Mouse (Mus musculus): ENCODE results near the gene Bckdha. TPM values are rescaled to one million over a fixed set of nuclear protein-coding genes. Genes with fewer than 3 reads are reported as not detected.

The Bckdha gene
- polyA plus RNA-seq, 1 experiment from 2014 or later, result 32.9 TPM

DNA sequence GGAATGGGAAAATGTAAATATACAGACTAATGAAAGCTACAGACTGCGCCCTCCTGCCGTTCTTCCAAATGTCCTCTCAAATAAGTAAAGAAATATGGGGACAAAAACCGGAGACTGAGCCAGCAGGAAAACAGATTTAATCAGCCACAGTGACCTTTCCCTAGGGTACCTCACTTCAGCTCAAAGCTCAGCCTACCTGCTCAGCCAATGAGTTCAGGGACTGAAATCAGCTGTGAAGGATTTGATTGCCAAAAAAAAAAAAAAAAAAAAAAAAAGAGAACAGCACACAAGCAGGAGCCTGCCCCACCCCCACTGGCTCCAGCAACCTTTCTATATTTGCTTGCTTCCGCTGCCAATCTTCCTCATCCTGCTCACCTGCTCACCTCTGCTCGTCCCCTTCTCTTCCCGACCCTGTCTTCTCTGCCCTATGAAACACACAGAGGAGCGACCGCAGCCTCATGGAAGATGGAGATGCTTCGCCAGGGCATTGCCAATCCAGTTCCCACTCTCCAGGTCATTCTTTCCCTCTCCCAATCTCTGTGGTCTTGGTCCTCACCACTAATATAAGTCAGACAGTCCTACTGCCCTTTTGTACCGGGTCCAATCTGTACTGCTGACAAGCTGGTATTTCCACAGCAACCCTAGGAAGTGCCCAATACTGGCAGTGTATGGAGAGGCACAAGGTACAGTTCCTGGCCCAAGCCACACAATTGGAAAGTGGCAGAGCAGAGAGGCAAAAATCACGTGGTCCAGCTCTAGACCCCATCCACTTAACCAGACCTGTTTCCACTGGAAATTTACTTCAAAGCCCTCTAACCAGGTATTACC, 3.0 kb downstream of the Bckdha start:
- Histone ChIP-seq H3K9me3 (ENCODE audit: control insufficient read depth, low read length) (no peaks in the 10 kb centered on the region), H3K9ac (ENCODE audit: low read depth, low read length) (no peak overlapping the region), H3K4me3 (ENCODE audit: low read depth, low read length) (no peak overlapping the region), H3K4me1 (replicated peaks; ENCODE audit: control insufficient read depth, insufficient read depth, low read length) (0 out of 2 replicates have a peak, but pooled peaks cover 3% of the 10 kb centered on the region), H3K4me2 (replicated peaks; ENCODE audit: low read depth, low read length) (no peak overlapping the region), H3K27ac (ENCODE audit: low read depth, low read length) (no peak overlapping the region), H3K27me3 (ENCODE audit: control insufficient read depth, insufficient read depth, low read length) (no peaks in the 10 kb centered on the region), H3K36me3 (ENCODE audit: control insufficient read depth, insufficient read depth, low read length) (no peaks in the 10 kb centered on the region)
- DNase-seq (ENCODE audit: low spot score) (no peak), ATAC-seq (ENCODE audit: low FRiP score) (no peak)
- WGBS, result 78% methylated on average over 11 of the region's 11 CpGs

DNA sequence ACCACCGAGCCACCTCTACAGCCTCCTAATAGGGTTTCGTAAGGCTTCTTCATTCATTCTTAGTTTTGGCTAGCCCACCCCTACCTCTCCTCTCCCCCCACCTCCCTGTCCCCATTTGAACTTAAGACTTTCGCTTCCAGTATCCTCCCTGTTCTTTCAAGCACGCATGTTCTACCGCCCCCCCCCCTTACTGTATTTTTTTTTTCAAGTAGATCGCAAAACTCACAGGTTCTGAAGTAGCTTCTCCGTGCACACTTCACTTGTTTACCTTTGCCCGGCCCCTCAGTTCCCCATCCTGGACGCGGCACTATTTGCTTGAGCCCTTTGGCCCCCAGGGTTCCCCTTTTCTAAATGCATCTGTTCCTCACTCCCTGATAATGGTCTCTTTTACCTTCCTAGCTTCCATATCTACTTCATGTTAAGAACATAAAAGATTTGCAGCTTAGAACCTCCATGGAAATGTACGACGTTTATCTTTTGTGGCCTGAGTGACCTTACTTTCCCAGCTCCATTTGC, 6.5 kb downstream of the Bckdha start:
- 92% methylated on average over 11 of the region's 12 CpGs for WGBS
- H3K4me2 ChIP-seq (replicated peaks; ENCODE audit: low read depth, low read length), result no peak overlapping the region
- no peak overlapping the region for H3K9ac ChIP-seq (ENCODE audit: low read depth, low read length)
- H3K27me3 ChIP-seq (ENCODE audit: control insufficient read depth, insufficient read depth, low read length), result no peaks in the 10 kb centered on the region
- DNase-seq (ENCODE audit: low spot score), result no peak
- no peaks in the 10 kb centered on the region for H3K36me3 ChIP-seq (ENCODE audit: control insufficient read depth, insufficient read depth, low read length)
- H3K9me3 ChIP-seq (ENCODE audit: control insufficient read depth, low read length), result no peaks in the 10 kb centered on the region
- H3K27ac ChIP-seq (ENCODE audit: low read depth, low read length), result no peak overlapping the region
- no peak for ATAC-seq (ENCODE audit: low FRiP score)
- no peaks in the 10 kb centered on the region for H3K4me1 ChIP-seq (replicated peaks; ENCODE audit: control insufficient read depth, insufficient read depth, low read length)
- no peak overlapping the region for H3K4me3 ChIP-seq (ENCODE audit: low read depth, low read length)

GRCm38 (mm10) chr7:25651281-25651680, 7.5 kb downstream of the Bckdha start:
- Histone ChIP-seq H3K9ac (ENCODE audit: low read depth, low read length) (no peak overlapping the region), H3K9me3 (ENCODE audit: control insufficient read depth, low read length) (no peaks in the 10 kb centered on the region)
- 93% methylated on average over 8 of the region's 8 CpGs for WGBS

DNA sequence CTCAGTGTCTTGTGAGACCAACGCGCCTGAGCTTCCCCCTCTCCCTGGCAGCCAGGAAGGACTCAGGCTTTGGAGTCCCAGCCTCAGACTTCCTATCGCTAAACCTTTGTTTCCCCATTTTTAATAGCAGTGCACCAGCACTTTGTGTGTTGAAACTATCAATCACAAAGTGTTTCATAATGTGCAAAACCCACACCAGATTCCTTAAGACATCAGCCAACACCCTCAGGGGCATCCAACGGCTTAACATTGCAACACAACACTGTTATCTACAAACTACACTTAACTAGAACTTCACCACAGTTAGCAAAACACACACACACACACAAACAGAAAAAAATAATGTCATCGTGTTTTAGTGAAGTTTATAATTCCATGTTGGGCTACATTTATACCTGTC, 8.9 kb downstream of the Bckdha start:
- Histone ChIP-seq H3K4me3 (ENCODE audit: low read depth, low read length) (no peak overlapping the region), H3K4me2 (replicated peaks; ENCODE audit: low read depth, low read length) (no peak overlapping the region), H3K9me3 (ENCODE audit: control insufficient read depth, low read length) (no peaks in the 10 kb centered on the region), H3K27ac (ENCODE audit: low read depth, low read length) (no peak overlapping the region), H3K9ac (ENCODE audit: low read depth, low read length) (no peak overlapping the region), H3K4me1 (replicated peaks; ENCODE audit: control insufficient read depth, insufficient read depth, low read length) (no peaks in the 10 kb centered on the region), H3K36me3 (ENCODE audit: control insufficient read depth, insufficient read depth, low read length) (no peaks in the 10 kb centered on the region), H3K27me3 (ENCODE audit: control insufficient read depth, insufficient read depth, low read length) (no peaks in the 10 kb centered on the region)
- ATAC-seq (ENCODE audit: low FRiP score), result no peak
- no peak for DNase-seq (ENCODE audit: low spot score)
- 76% methylated on average over 5 of the region's 5 CpGs for WGBS

More at GRCm38 (mm10) chr7:25651281-25651680, 7.5 kb downstream of the Bckdha start:
- Histone ChIP-seq H3K4me3 (ENCODE audit: low read depth, low read length) (no peak overlapping the region), H3K27ac (ENCODE audit: low read depth, low read length) (no peak overlapping the region), H3K4me1 (replicated peaks; ENCODE audit: control insufficient read depth, insufficient read depth, low read length) (no peaks in the 10 kb centered on the region), H3K4me2 (replicated peaks; ENCODE audit: low read depth, low read length) (no peak overlapping the region), H3K27me3 (ENCODE audit: control insufficient read depth, insufficient read depth, low read length) (no peaks in the 10 kb centered on the region), H3K36me3 (ENCODE audit: control insufficient read depth, insufficient read depth, low read length) (no peaks in the 10 kb centered on the region)
- DNase-seq (ENCODE audit: low spot score) (no peak), ATAC-seq (ENCODE audit: low FRiP score) (no peak)

GRCm38 (mm10) chr7:25647574-25648123, 11.1 kb downstream of the Bckdha start:
- H3K4me3 ChIP-seq (ENCODE audit: low read depth, low read length), result no peak overlapping the region
- H3K9ac ChIP-seq (ENCODE audit: low read depth, low read length), result no peak overlapping the region
- DNase-seq (ENCODE audit: low spot score), result no peak
- H3K4me1 ChIP-seq (replicated peaks; ENCODE audit: control insufficient read depth, insufficient read depth, low read length), result no peaks in the 10 kb centered on the region
- H3K27me3 ChIP-seq (ENCODE audit: control insufficient read depth, insufficient read depth, low read length), result no peaks in the 10 kb centered on the region
- H3K9me3 ChIP-seq (ENCODE audit: control insufficient read depth, low read length), result no peaks in the 10 kb centered on the region
- H3K27ac ChIP-seq (ENCODE audit: low read depth, low read length), result no peak overlapping the region
- 64% methylated on average over 5 of the region's 5 CpGs for WGBS
- ATAC-seq (ENCODE audit: low FRiP score), result no peak
- no peak overlapping the region for H3K4me2 ChIP-seq (replicated peaks; ENCODE audit: low read depth, low read length)
- H3K36me3 ChIP-seq (ENCODE audit: control insufficient read depth, insufficient read depth, low read length), result no peaks in the 10 kb centered on the region

GRCm38 (mm10) chr7:25645074-25645473, 13.7 kb downstream of the Bckdha start:
- Histone ChIP-seq H3K27me3 (ENCODE audit: control insufficient read depth, insufficient read depth, low read length) (no peaks in the 10 kb centered on the region), H3K4me3 (ENCODE audit: low read depth, low read length) (no peak overlapping the region), H3K4me1 (replicated peaks; ENCODE audit: control insufficient read depth, insufficient read depth, low read length) (no peaks in the 10 kb centered on the region), H3K4me2 (replicated peaks; ENCODE audit: low read depth, low read length) (no peak overlapping the region), H3K9ac (ENCODE audit: low read depth, low read length) (no peak overlapping the region), H3K9me3 (ENCODE audit: control insufficient read depth, low read length) (no peaks in the 10 kb centered on the region), H3K36me3 (ENCODE audit: control insufficient read depth, insufficient read depth, low read length) (no peaks in the 10 kb centered on the region), H3K27ac (ENCODE audit: low read depth, low read length) (no peak overlapping the region)
- 61% methylated on average over 14 of the region's 14 CpGs for WGBS
- no peak for ATAC-seq (ENCODE audit: low FRiP score)
- no peak for DNase-seq (ENCODE audit: low spot score)

GRCm38 (mm10) chr7:25644631-25645030, 14.2 kb downstream of the Bckdha start:
- Histone ChIP-seq H3K27ac (ENCODE audit: low read depth, low read length) (no peak overlapping the region), H3K9me3 (ENCODE audit: control insufficient read depth, low read length) (no peaks in the 10 kb centered on the region), H3K9ac (ENCODE audit: low read depth, low read length) (no peak overlapping the region), H3K27me3 (ENCODE audit: control insufficient read depth, insufficient read depth, low read length) (no peaks in the 10 kb centered on the region), H3K36me3 (ENCODE audit: control insufficient read depth, insufficient read depth, low read length) (no peaks in the 10 kb centered on the region), H3K4me2 (replicated peaks; ENCODE audit: low read depth, low read length) (no peak overlapping the region), H3K4me1 (replicated peaks; ENCODE audit: control insufficient read depth, insufficient read depth, low read length) (no peaks in the 10 kb centered on the region), H3K4me3 (ENCODE audit: low read depth, low read length) (no peak overlapping the region)
- WGBS, result 84% methylated on average over 4 of the region's 4 CpGs
- ATAC-seq (ENCODE audit: low FRiP score) (no peak), DNase-seq (ENCODE audit: low spot score) (no peak)

- Histone ChIP-seq H3K4me1 (replicated peaks; ENCODE audit: control insufficient read depth, insufficient read depth, low read length) (no peaks in the 10 kb centered on the region), H3K9me3 (ENCODE audit: control insufficient read depth, low read length) (no peaks in the 10 kb centered on the region), H3K27me3 (ENCODE audit: control insufficient read depth, insufficient read depth, low read length) (no peaks in the 10 kb centered on the region), H3K4me3 (ENCODE audit: low read depth, low read length) (no peak overlapping the region), H3K9ac (ENCODE audit: low read depth, low read length) (no peak overlapping the region), H3K27ac (ENCODE audit: low read depth, low read length) (no peak overlapping the region), H3K36me3 (ENCODE audit: control insufficient read depth, insufficient read depth, low read length) (no peaks in the 10 kb centered on the region), H3K4me2 (replicated peaks; ENCODE audit: low read depth, low read length) (no peak overlapping the region)
- WGBS, result 83% methylated on average over 10 of the region's 10 CpGs
- ATAC-seq (ENCODE audit: low FRiP score) (no peak), DNase-seq (ENCODE audit: low spot score) (no peak)
Observed at GRCm38 (mm10) chr7:25644136-25644535, 14.6 kb downstream of the Bckdha start.

DNA sequence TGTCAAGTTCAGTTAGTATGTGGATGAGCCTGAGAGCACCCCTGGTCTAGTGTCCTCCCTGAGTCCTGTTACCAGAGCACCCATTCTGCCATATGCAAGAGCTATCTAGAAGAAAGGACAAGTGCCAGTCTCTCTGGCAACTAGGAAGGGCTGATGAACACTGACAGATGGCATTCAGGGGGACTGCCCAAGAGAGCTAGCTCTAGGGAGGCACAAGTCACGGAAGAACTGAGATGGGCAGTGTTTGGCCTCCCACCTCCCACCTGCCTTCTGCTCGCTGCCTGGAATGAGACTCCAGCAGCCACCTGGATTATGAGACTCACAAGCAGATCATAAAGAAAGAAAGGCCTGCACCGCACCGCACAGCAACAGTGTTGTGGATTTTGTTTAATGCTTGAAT, 19.0 kb downstream of the Bckdha start:
- Histone ChIP-seq H3K4me1 (replicated peaks; ENCODE audit: control insufficient read depth, insufficient read depth, low read length) (no peaks in the 10 kb centered on the region), H3K4me3 (ENCODE audit: low read depth, low read length) (no peak overlapping the region), H3K9ac (ENCODE audit: low read depth, low read length) (no peak overlapping the region), H3K4me2 (replicated peaks; ENCODE audit: low read depth, low read length) (no peak overlapping the region), H3K36me3 (ENCODE audit: control insufficient read depth, insufficient read depth, low read length) (no peaks in the 10 kb centered on the region), H3K9me3 (ENCODE audit: control insufficient read depth, low read length) (no peaks in the 10 kb centered on the region), H3K27ac (ENCODE audit: low read depth, low read length) (no peak overlapping the region), H3K27me3 (ENCODE audit: control insufficient read depth, insufficient read depth, low read length) (no peaks in the 10 kb centered on the region)
- DNase-seq (ENCODE audit: low spot score) (no peak), ATAC-seq (ENCODE audit: low FRiP score) (no peak)
- 93% methylated on average over 4 of the region's 4 CpGs for WGBS

All from hindbrain, embryonic 11.5 days (tissue).